Mouse (Mus musculus) liver, postnatal 0 days (tissue): ENCODE data around the gene Plxna4.

Experiments used
- CTCF ChIP-seq: sonication (generic); IDR thresholded peaks from 2 replicates; pipeline ENCODE4 v1.5.1; 2016; ENCODE audit warnings: antibody characterized with exemption, low read depth
- EP300 ChIP-seq: IDR thresholded peaks from 2 replicates; pipeline ENCODE4 v1.6.1; 2016; ENCODE audit warnings: antibody characterized with exemption, low read depth, mild to moderate bottlenecking

- TF ChIP-seq EP300 (no peak), CTCF (no peak)
These were observed 143.6 kb downstream of the Plxna4 start for GRCm38 (mm10) chr6:32444393-32444792.
